14 mouse cellular contexts compared by ENCODE assay signal in the genomic region with DNA sequence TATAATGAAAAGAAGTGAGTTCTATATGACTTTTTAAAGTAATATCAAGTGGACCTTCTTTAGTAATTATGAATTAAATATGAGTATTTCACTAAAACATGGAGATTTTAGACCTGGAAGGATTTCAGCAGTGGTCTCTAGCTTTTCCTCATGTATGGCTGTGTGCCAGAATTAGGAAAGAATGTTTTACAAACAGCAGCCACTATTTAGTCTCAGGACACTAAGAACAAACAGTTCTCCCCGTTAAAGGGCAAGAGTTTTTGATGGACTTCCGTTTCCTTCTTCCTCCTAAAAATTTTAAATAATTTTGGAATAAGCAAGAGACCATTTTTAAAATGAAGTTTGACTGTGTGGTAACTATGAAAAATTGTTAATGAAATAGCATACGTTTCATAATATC. TPM values are rescaled to one million over a fixed set of nuclear protein-coding genes. Genes with fewer than 3 reads are reported as not detected.
A peak's percentile ranks its signal among the peaks of the same experiment; 100 is the strongest.
DNase-seq lines count a peak whose midpoint lies in the region; ATAC-seq and TF ChIP-seq lines count a peak whose summit lies in the region.
"Had no signal": no experiment of that assay in that cellular context is flagged by ENCODE, and none has a peak within 500 bp of the region (broad histone marks: within the 10 kb centered on the region; RNA-seq: fewer than 3 reads in every experiment).

No protein-coding gene starts in this region.

- H3K4me3 ChIP-seq in hindbrain, postnatal 0 days (ENCODE audit: low read length) = no peak overlapping the region
- H3K4me3 ChIP-seq in hindbrain, embryonic 12.5 days = no peak overlapping the region
- H3K4me3 ChIP-seq in lung, embryonic 14.5 days (ENCODE audit: low read depth, low read length) = no peak overlapping the region
- H3K4me3 ChIP-seq: embryonic facial prominence, embryonic 12.5 days; erythroblast, embryonic 14.5 days; forebrain, embryonic 15.5 days; hindbrain, embryonic 15.5 days had no signal

- DNase-seq in hindbrain, postnatal 0 days (ENCODE audit: low spot score) = peak; percentile 35
- peak; percentile 79 for DNase-seq in lung, embryonic 14.5 days
- no peak for DNase-seq in lung, postnatal 4 days
- peak; percentile 26 for DNase-seq in 416B (ENCODE audit: low read depth)
- peak; percentile 25 for DNase-seq in brain, embryonic 14.5 days (ENCODE audit: low read depth)
- DNase-seq in cerebellum, postnatal 4 days (ENCODE audit: low spot score in 2 of 2) = no peak
- no peak for DNase-seq in cerebellum, adult 8-10 months
- DNase-seq: cerebellum, adult 9-10 months; thymus, postnatal 25 days had no signal

- no peaks in the 10 kb centered on the region for H3K27me3 ChIP-seq in hindbrain, postnatal 0 days (ENCODE audit: insufficient read depth, low read length)
- H3K27me3 ChIP-seq in hindbrain, embryonic 12.5 days = no peaks in the 10 kb centered on the region
- H3K27me3 ChIP-seq in lung, embryonic 14.5 days (ENCODE audit: insufficient read depth, low read length) = no peaks in the 10 kb centered on the region
- H3K27me3 ChIP-seq: embryonic facial prominence, embryonic 12.5 days; forebrain, embryonic 15.5 days; hindbrain, embryonic 15.5 days had no signal

- 41% methylated on average over 3 of the region's 3 CpGs for WGBS in hindbrain, postnatal 0 days
- 67% methylated on average over 3 of the region's 3 CpGs for WGBS in hindbrain, embryonic 12.5 days
- WGBS in lung, embryonic 14.5 days = 24% methylated on average over 3 of the region's 3 CpGs

- no peaks in the 10 kb centered on the region for H3K9me3 ChIP-seq in hindbrain, postnatal 0 days (ENCODE audit: low read length)
- H3K9me3 ChIP-seq in hindbrain, embryonic 12.5 days (replicated peaks) = no peaks in the 10 kb centered on the region
- no peaks in the 10 kb centered on the region for H3K9me3 ChIP-seq in lung, embryonic 14.5 days (ENCODE audit: low read depth, low read length)
- H3K9me3 ChIP-seq: embryonic facial prominence, embryonic 12.5 days; forebrain, embryonic 15.5 days; hindbrain, embryonic 15.5 days had no signal

- no peak for TF ChIP-seq CTCF in hindbrain, postnatal 0 days (IDR thresholded peaks at IDR 0.05; ENCODE audit: low read depth)
- no peak for TF ChIP-seq CTCF in lung, embryonic 14.5 days (IDR thresholded peaks at IDR 0.05; ENCODE audit: low read depth)
- no peak for TF ChIP-seq CTCF in brain, embryonic 14.5 days (IDR thresholded peaks at IDR 0.05; ENCODE audit: borderline replicate concordance, extremely low read depth, insufficient read depth, insufficient read length)

- H3K4me1 ChIP-seq in hindbrain, postnatal 0 days (ENCODE audit: insufficient read depth, low read length) = no peaks in the 10 kb centered on the region
- 0 out of 2 replicates have a peak, but pooled peaks cover 4% of the 10 kb centered on the region for H3K4me1 ChIP-seq in hindbrain, embryonic 12.5 days
- no peaks in the 10 kb centered on the region for H3K4me1 ChIP-seq in lung, embryonic 14.5 days (ENCODE audit: insufficient read depth)
- H3K4me1 ChIP-seq: forebrain, embryonic 15.5 days; hindbrain, embryonic 15.5 days had no signal

- no peak for ATAC-seq in hindbrain, postnatal 0 days
- ATAC-seq in hindbrain, embryonic 12.5 days (ENCODE audit: low FRiP score) = no peak
- ATAC-seq in lung, embryonic 14.5 days (ENCODE audit: insufficient read depth) = peak; percentile 59; the same call in 1 of the 2 replicates
- ATAC-seq: forebrain, embryonic 15.5 days had no signal

- H3K9ac ChIP-seq in hindbrain, postnatal 0 days (replicated peaks; ENCODE audit: low read length) = no peak overlapping the region
- H3K9ac ChIP-seq in hindbrain, embryonic 12.5 days = no peak overlapping the region
- H3K9ac ChIP-seq in lung, embryonic 14.5 days = no peak overlapping the region
- H3K9ac ChIP-seq: embryonic facial prominence, embryonic 12.5 days; forebrain, embryonic 15.5 days; hindbrain, embryonic 15.5 days had no signal

- H3K27ac ChIP-seq in hindbrain, postnatal 0 days = no peak overlapping the region
- no peak overlapping the region for H3K27ac ChIP-seq in hindbrain, embryonic 12.5 days
- no peak overlapping the region for H3K27ac ChIP-seq in lung, embryonic 14.5 days (ENCODE audit: low read depth)
- H3K27ac ChIP-seq: embryonic facial prominence, embryonic 12.5 days; forebrain, embryonic 15.5 days had no signal

- TF ChIP-seq POLR2A in brain, embryonic 14.5 days (IDR thresholded peaks at IDR 0.05; ENCODE audit: borderline replicate concordance, extremely low read depth, insufficient read depth, insufficient read length, poor library complexity, severe bottlenecking) = no peak

- H3K36me3 ChIP-seq in hindbrain, postnatal 0 days (ENCODE audit: insufficient read depth, low read length) = no peaks in the 10 kb centered on the region
- H3K36me3 ChIP-seq in hindbrain, embryonic 12.5 days = no peaks in the 10 kb centered on the region
- H3K36me3 ChIP-seq in lung, embryonic 14.5 days (ENCODE audit: insufficient read depth) = no peaks in the 10 kb centered on the region
- H3K36me3 ChIP-seq: embryonic facial prominence, embryonic 12.5 days; forebrain, embryonic 15.5 days; hindbrain, embryonic 15.5 days had no signal

- no peak overlapping the region for H3K4me2 ChIP-seq in hindbrain, postnatal 0 days (ENCODE audit: low read depth, low read length)
- H3K4me2 ChIP-seq in hindbrain, embryonic 12.5 days (replicated peaks) = no peak overlapping the region
- H3K4me2 ChIP-seq in lung, embryonic 14.5 days = no peak overlapping the region
- H3K4me2 ChIP-seq: forebrain, embryonic 15.5 days had no signal

RNA-seq across cellular contexts. Expression of a gene that starts 38.8 kb away (rescaled TPM):
- 13.6 and 16.5 TPM in 2 replicates for total RNA-seq in hindbrain, postnatal 0 days (2014; rRNA removed)
- polyA plus RNA-seq in hindbrain, postnatal 0 days (2015; fragmentation: Nextera tagmentation; extraction: Ambion mirVana) = 23.6 and 24.7 TPM in 2 replicates
- 14.6 and 16.2 TPM in 2 replicates for polyA plus RNA-seq in hindbrain, embryonic 12.5 days (2016; fragmentation: Nextera tagmentation; extraction: Ambion mirVana)
- 19.1 and 20.8 TPM in 2 replicates for polyA plus RNA-seq in lung, embryonic 14.5 days (2014; fragmentation: Nextera tagmentation; extraction: Ambion mirVana)
- 7.3 and 8.9 TPM in 2 replicates for polyA plus RNA-seq in brain, embryonic 14.5 days (2012; rRNA removed)

Comparison
In these comparisons a context has a peak if more than half of its experiments do, and no peak if none do; other contexts are left out.
1. DNase-seq: peak in hindbrain, postnatal 0 days (single experiment), lung, embryonic 14.5 days (single experiment), 416B (single experiment) and brain, embryonic 14.5 days (single experiment); none in lung, postnatal 4 days (0 of 2), cerebellum, postnatal 4 days (0 of 2) and cerebellum, adult 8-10 months (single experiment).